Mouse (Mus musculus) thymus, adult 2 months (tissue): ENCODE data around the gene Fndc3b. TPM values are rescaled to one million over a fixed set of nuclear protein-coding genes. Genes with fewer than 3 reads are reported as not detected.

ENCODE experiments used
- DNase-seq: peaks from one replicate; pipeline ENCODE4 v3.0.0; 2021
- H3K27ac ChIP-seq: fragments of 200-500 bp; 2 replicates; pipeline ENCODE4 v1.5.1; 2012; ENCODE audit warnings: low read length, control low read depth; ENCODE audit not compliant: control insufficient read depth, insufficient read depth
- H3K27me3 ChIP-seq: fragments of 200-500 bp; 2 replicates; pipeline ENCODE4 v1.6.1; 2012; ENCODE audit warnings: mild to moderate bottlenecking, low read length, moderate library complexity, mixed read lengths; ENCODE audit not compliant: control insufficient read depth, insufficient read depth
- H3K36me3 ChIP-seq: fragments of 200-500 bp; 2 replicates; pipeline ENCODE4 v1.6.1; 2012; ENCODE audit warnings: mild to moderate bottlenecking, low read length, moderate library complexity; ENCODE audit not compliant: control insufficient read depth, insufficient read depth
- H3K4me1 ChIP-seq: fragments of 200-500 bp; replicated peaks from 2 replicates; pipeline ENCODE4 v1.6.1; 2012; ENCODE audit warnings: low read length; ENCODE audit not compliant: control insufficient read depth, insufficient read depth
- H3K4me3 ChIP-seq: fragments of 200-500 bp; 2 replicates; pipeline ENCODE4 v1.5.1; 2012; ENCODE audit warnings: mild to moderate bottlenecking, low read length, control low read depth, moderate library complexity; ENCODE audit not compliant: control insufficient read depth, insufficient read depth
- CTCF ChIP-seq: fragments of 200-500 bp; IDR thresholded peaks from 2 replicates; pipeline ENCODE4 v1.5.1; 2012; ENCODE audit warnings: mild to moderate bottlenecking, control low read depth, low read length, moderate library complexity, borderline replicate concordance; ENCODE audit not compliant: control insufficient read depth, poor library complexity, insufficient read depth; ENCODE audit errors: extremely low read depth
- POLR2A ChIP-seq: fragments of 200-500 bp; IDR thresholded peaks from 2 replicates; pipeline ENCODE4 v1.6.1; 2012; ENCODE audit warnings: mild to moderate bottlenecking, low read length, control low read depth, moderate library complexity; ENCODE audit not compliant: control insufficient read depth, poor library complexity, insufficient read depth; ENCODE audit errors: extremely low read depth
- WGBS: fragments of 180-500 bp; shearing (Covaris S2); methylation state at CpG from one replicate; pipeline ENCODE4 v1.1.7; 2018; 5-methylcytosine and 5-hydroxymethylcytosine counted together
- polyA plus RNA-seq: library from polyadenylated mRNA; depleted of rRNA; stranded (reverse); fragments of >200 nt; gene quantifications from 2 replicates; pipeline ENCODE4 v1.2.3, GENCODE M21; 2012

The Fndc3b gene
- polyA plus RNA-seq, 1 experiment: 4.7 TPM

DNA sequence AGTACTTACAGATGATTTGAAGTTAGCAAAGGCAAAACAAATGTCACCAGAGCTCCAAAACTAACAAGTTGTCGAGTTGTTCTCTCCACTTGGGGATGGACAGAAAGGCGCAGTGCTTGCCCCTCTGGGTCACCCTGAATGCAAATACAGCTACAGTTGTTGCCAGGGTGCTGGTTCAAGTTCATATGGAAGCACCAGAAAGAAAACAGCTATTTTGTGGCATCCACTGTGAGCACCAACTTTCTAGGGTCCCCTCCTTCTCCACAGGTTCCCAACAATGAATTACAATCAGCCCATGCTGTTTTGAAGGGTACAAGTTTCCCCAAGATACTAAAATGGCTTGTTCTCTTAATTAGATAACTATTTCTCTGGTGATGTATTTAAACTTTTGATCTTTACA lies 8.0 kb downstream of the Fndc3b start:
- no peak overlapping the region for H3K4me3 ChIP-seq
- no peaks in the 10 kb centered on the region for H3K36me3 ChIP-seq
- H3K27me3 ChIP-seq: no peaks in the 10 kb centered on the region
- TF ChIP-seq CTCF (no peak), POLR2A (no peak)
- DNase-seq: no peak
- H3K4me1 ChIP-seq: no peaks in the 10 kb centered on the region
- 95% methylated on average over 2 of the region's 2 CpGs for WGBS
- no peak overlapping the region for H3K27ac ChIP-seq

DNA sequence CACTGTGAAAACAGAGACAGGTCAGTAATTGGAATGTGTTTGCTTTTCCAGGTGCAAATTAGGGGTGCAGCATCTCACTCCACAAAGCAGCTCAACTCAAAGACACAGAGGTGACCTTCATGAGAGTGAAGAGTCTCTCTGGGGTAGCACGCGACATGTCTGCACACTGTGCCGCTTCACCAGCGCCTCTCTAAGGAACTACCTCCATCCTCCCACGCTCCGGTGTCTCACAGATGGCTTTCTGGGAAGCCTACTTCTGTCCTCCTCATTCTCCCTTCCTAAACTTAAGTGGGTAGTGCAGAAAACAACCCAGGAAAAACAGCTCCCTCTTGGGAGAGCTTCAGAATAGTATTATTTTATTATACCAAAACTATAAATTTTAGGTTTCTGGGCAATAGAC lies 12.4 kb downstream of the Fndc3b start:
- Histone ChIP-seq H3K36me3 (no peaks in the 10 kb centered on the region), H3K4me1 (no peaks in the 10 kb centered on the region), H3K4me3 (no peak overlapping the region), H3K27me3 (no peaks in the 10 kb centered on the region), H3K27ac (no peak overlapping the region)
- 98% methylated on average over 6 of the region's 6 CpGs for WGBS
- DNase-seq: no peak
- TF ChIP-seq POLR2A: no peak
- no peak for TF ChIP-seq CTCF

DNA sequence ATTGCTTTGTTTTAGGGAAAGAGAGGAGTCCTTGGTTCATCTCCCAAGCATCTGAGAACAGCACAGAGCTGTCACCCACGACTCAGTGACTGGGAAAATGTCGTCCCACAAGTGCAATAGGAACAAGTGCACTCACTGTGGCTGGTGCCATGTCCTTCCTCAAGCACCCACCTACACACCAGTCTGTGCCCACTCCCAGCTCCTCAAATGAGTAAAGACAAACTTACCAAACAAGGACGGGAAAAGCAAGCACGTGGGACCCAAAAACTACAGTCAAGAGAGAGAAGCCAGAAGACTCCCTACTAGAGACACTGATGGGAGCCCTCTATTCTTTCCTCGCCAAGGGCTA lies 14.7 kb downstream of the Fndc3b start:
- 82% methylated on average over 5 of the region's 5 CpGs for WGBS
- no peak for DNase-seq
- no peak for TF ChIP-seq POLR2A
- TF ChIP-seq CTCF: no peak
- no peaks in the 10 kb centered on the region for H3K27me3 ChIP-seq
- H3K27ac ChIP-seq: no peak overlapping the region
- no peak overlapping the region for H3K4me3 ChIP-seq
- no peaks in the 10 kb centered on the region for H3K4me1 ChIP-seq
- no peaks in the 10 kb centered on the region for H3K36me3 ChIP-seq

DNA sequence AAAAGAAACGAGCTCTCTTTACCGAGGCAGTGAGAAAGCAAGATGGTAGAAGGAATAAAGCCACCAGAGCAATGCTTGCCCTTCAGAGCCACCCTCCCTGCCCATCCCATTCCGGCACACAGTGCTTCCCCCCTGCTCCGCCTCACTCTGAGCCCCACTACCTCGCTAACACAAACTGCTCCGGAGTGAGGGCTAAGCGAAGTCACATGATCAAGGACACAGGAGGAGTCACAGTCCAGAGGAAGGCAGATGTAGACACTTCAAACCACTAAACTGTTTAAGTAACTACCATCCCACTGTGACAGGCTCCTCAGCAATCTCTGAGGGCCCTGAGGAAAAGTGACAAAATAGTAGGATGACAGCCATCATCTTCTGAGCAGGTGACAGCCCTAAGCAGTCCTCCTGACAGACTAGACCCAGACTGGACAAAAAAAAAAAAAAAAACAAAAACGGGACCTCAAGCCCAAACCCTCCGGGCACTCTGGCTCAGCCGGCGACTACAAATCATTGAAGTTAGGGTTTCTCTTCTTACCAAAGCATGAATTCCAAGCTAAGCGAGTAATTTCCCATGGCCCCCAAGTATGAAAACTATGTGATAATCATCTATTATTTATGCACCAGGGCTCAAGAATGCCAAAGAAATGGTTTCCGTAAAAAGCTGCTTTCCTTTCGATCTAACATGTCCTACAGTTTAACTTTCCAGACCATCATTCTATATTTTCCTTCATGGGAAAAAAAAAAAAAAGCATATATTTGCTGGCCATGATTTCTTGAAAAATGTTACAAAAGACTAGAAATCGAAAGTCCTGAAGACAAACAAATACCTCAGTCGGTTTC lies 15.3 kb downstream of the Fndc3b start:
- Histone ChIP-seq H3K4me3 (no peak overlapping the region), H3K27ac (no peak overlapping the region), H3K4me1 (no peaks in the 10 kb centered on the region), H3K36me3 (no peaks in the 10 kb centered on the region), H3K27me3 (no peaks in the 10 kb centered on the region)
- no peak for DNase-seq
- TF ChIP-seq POLR2A (no peak), CTCF (no peak)
- 92% methylated on average over 16 of the region's 16 CpGs for WGBS

DNA sequence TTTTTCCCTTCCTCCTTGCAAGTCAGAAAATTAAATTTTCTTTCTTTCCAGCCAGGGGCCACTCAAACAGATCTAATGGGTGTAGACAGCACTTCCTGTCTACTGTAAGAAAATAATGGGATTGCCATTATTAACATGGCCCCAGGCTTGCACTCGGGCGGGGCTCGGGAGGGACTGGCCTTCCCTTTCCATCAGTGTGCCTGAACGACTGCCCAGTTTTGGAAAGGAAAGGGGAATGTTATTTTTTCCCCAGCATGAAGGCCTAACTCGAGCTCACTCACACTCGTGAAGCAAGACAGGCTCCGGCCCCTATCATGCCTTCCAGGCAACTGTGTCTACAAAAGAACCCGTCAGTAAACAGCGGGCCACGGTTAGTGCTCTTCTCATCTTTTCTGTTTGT lies 16.5 kb downstream of the Fndc3b start:
- no peak overlapping the region for H3K27ac ChIP-seq
- 93% methylated on average over 10 of the region's 10 CpGs for WGBS
- no peak for DNase-seq
- no peaks in the 10 kb centered on the region for H3K4me1 ChIP-seq
- no peak overlapping the region for H3K4me3 ChIP-seq
- TF ChIP-seq CTCF (no peak), POLR2A (no peak)
- no peaks in the 10 kb centered on the region for H3K27me3 ChIP-seq
- H3K36me3 ChIP-seq: no peaks in the 10 kb centered on the region

DNA sequence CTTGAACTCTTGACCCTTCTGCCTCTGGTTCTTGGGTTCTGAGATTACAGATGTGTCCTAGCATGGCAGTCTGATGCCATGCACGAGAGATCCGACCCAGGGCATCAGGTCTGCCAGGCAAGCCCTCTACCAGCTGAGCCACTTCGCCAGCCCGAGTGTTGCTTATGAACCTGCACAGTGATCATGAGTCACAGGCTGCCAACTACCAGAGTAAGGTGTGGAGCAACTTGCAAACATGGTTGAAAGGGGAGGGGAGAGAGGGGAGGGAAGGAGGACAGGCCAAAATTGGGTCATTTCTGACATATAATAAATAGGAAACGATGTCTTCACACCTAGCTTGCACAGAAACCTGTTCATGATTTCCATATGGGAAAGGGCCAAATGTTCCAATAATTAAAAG lies 17.0 kb downstream of the Fndc3b start:
- no peak for TF ChIP-seq CTCF
- H3K36me3 ChIP-seq: no peaks in the 10 kb centered on the region
- WGBS: 94% methylated on average over 5 of the region's 5 CpGs
- DNase-seq: no peak
- no peaks in the 10 kb centered on the region for H3K27me3 ChIP-seq
- no peak overlapping the region for H3K4me3 ChIP-seq
- no peak overlapping the region for H3K27ac ChIP-seq
- H3K4me1 ChIP-seq: no peaks in the 10 kb centered on the region

DNA sequence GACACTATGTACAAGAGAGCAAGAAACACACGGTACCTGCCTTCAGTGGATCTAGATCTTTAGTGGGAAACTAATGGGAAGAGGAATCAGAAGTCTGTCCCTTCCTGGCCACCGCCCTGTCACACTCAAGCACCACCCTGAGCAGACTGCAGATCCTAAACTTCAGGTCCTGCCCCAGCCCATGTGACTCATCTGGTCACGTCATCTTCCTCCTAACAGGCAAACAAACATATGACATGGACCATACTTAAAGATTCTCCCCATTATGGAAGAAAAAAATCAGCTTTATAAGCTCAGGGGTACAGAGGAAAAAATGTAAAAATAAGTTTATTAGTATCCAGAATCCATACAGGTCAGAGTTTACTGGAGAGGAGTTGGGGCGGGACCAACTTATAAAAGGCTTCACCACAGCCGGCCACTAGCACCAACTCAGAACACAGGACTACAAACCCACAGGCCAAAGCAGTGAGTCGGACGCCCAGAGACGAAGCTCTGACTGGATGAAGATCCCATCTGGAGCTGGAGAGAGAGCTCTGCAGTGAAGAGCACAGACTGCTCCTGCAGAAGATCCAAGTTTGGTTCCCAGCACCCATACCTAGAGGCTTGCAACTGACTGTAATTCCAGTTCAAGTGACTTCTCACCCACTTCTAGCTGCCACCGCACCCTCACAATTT lies 19.5 kb downstream of the Fndc3b start:
- TF ChIP-seq POLR2A (no peak), CTCF (no peak)
- Histone ChIP-seq H3K36me3 (no peaks in the 10 kb centered on the region), H3K4me1 (no peaks in the 10 kb centered on the region), H3K27me3 (no peaks in the 10 kb centered on the region), H3K4me3 (no peak overlapping the region), H3K27ac (no peak overlapping the region)
- no peak for DNase-seq
- WGBS: 95% methylated on average over 9 of the region's 9 CpGs
